Mouse (Mus musculus): ENCODE measurements around the gene Mob3b. TPM values are rescaled to one million over a fixed set of nuclear protein-coding genes. Genes with fewer than 3 reads are reported as not detected.
"Not testable (repeated sequence)": the region's sequence is repeated elsewhere in the genome, so short reads cannot be mapped to it uniquely, and the experiment has no call there.

The Mob3b gene
- polyA plus RNA-seq, 1 experiment from 2014 or later = 14.7 TPM

GRCm38 (mm10) chr4:34966336-34966957 lies 190.8 kb downstream of the Mob3b start:
- Histone ChIP-seq H3K36me3 (no peaks in the 10 kb centered on the region), H3K4me1 (peaks cover 19% of the 10 kb centered on the region), H3K4me3 (replicated peaks) (no peak overlapping the region), H3K9ac (no peak overlapping the region), H3K4me2 (no peak overlapping the region), H3K27ac (no peak overlapping the region), H3K9me3 (replicated peaks) (no peaks in the 10 kb centered on the region), H3K27me3 (0 out of 2 replicates have a peak, but pooled peaks cover 3% of the 10 kb centered on the region)
- no peak for ATAC-seq (replicated peaks; ENCODE audit: low FRiP score)
- WGBS = 73% methylated on average over 8 of the region's 8 CpGs

DNA sequence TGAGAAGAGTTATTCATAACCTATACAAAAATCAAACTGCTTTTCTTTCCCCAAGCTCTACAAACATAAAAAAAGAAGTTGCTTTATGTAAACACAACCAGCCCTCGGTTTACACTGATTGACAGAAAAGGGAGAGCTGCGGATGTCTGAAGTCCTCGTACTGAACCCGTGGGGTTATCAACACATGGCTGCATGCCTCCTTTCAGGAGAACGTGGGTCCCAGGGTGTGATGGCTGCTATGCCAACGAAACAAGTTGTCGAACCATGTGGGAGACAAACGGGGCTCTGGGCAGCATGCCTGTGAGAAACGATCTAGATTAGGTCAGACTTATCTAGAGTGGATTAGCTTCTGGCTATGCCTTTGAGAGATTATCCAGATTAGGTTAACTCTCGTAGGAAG lies 192.4 kb downstream of the Mob3b start:
- peaks cover 19% of the 10 kb centered on the region for H3K4me1 ChIP-seq
- 0 out of 2 replicates have a peak, but pooled peaks cover 3% of the 10 kb centered on the region for H3K27me3 ChIP-seq
- no peak overlapping the region for H3K9ac ChIP-seq
- no peak overlapping the region for H3K27ac ChIP-seq
- WGBS = 38% methylated on average over 10 of the region's 10 CpGs
- no peak for ATAC-seq (replicated peaks; ENCODE audit: low FRiP score)
- no peaks in the 10 kb centered on the region for H3K36me3 ChIP-seq
- no peak overlapping the region for H3K4me3 ChIP-seq (replicated peaks)
- H3K9me3 ChIP-seq (replicated peaks) = no peaks in the 10 kb centered on the region
- H3K4me2 ChIP-seq = no peak overlapping the region

- Histone ChIP-seq H3K4me2 (peak overlapping the region; percentile 9; the same call in 1 of the 2 replicates), H3K9ac (no peak overlapping the region), H3K27me3 (0 out of 2 replicates have a peak, but pooled peaks cover 3% of the 10 kb centered on the region), H3K4me1 (peaks cover 15% of the 10 kb centered on the region), H3K9me3 (replicated peaks) (no peaks in the 10 kb centered on the region), H3K36me3 (no peaks in the 10 kb centered on the region), H3K4me3 (replicated peaks) (no peak overlapping the region), H3K27ac (no peak overlapping the region)
- 59% methylated on average over 13 of the region's 13 CpGs for WGBS
- ATAC-seq (replicated peaks; ENCODE audit: low FRiP score) = no peak
Observed at GRCm38 (mm10) chr4:34963999-34964398, 193.3 kb downstream of the Mob3b start.

- H3K9me3 ChIP-seq (replicated peaks) = no peaks in the 10 kb centered on the region
- 73% methylated on average over 15 of the region's 15 CpGs for WGBS
- no peak overlapping the region for H3K27ac ChIP-seq
- peaks cover 14% of the 10 kb centered on the region for H3K4me1 ChIP-seq
- H3K4me3 ChIP-seq (replicated peaks) = no peak overlapping the region
- no peak for ATAC-seq (replicated peaks; ENCODE audit: low FRiP score)
- H3K36me3 ChIP-seq = no peaks in the 10 kb centered on the region
- no peak overlapping the region for H3K4me2 ChIP-seq
- 0 out of 2 replicates have a peak, but pooled peaks cover 3% of the 10 kb centered on the region for H3K27me3 ChIP-seq
- H3K9ac ChIP-seq = no peak overlapping the region
Observed at GRCm38 (mm10) chr4:34960781-34961560, 196.3 kb downstream of the Mob3b start.

DNA sequence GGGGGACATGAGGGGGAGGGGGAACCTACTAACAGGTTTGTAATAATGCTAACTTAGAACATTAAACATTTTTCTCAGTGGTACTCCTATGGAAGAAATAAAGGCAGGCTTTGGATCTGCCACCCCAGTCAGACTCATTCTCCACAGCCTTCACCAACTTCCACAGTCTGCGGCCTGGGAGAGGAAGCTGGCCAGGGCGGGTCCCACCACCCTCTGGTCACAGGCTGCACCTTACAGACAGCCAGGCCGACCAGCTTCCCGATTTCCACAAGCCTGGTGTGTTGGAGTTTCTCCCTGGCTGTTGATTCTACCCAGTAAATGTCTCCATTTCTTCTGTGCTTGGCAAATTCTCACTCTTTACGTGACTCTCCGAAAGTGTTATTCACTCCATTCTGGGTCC lies 197.8 kb downstream of the Mob3b start:
- H3K4me3 ChIP-seq (replicated peaks) = no peak overlapping the region
- no peak for ATAC-seq (replicated peaks; ENCODE audit: low FRiP score)
- H3K27me3 ChIP-seq = 0 out of 2 replicates have a peak, but pooled peaks cover 3% of the 10 kb centered on the region
- no peak overlapping the region for H3K27ac ChIP-seq
- WGBS = 83% methylated on average over 6 of the region's 6 CpGs
- H3K9ac ChIP-seq = no peak overlapping the region
- H3K36me3 ChIP-seq = no peaks in the 10 kb centered on the region
- no peak overlapping the region for H3K4me2 ChIP-seq
- peaks cover 9% of the 10 kb centered on the region for H3K4me1 ChIP-seq
- H3K9me3 ChIP-seq (replicated peaks) = no peaks in the 10 kb centered on the region

DNA sequence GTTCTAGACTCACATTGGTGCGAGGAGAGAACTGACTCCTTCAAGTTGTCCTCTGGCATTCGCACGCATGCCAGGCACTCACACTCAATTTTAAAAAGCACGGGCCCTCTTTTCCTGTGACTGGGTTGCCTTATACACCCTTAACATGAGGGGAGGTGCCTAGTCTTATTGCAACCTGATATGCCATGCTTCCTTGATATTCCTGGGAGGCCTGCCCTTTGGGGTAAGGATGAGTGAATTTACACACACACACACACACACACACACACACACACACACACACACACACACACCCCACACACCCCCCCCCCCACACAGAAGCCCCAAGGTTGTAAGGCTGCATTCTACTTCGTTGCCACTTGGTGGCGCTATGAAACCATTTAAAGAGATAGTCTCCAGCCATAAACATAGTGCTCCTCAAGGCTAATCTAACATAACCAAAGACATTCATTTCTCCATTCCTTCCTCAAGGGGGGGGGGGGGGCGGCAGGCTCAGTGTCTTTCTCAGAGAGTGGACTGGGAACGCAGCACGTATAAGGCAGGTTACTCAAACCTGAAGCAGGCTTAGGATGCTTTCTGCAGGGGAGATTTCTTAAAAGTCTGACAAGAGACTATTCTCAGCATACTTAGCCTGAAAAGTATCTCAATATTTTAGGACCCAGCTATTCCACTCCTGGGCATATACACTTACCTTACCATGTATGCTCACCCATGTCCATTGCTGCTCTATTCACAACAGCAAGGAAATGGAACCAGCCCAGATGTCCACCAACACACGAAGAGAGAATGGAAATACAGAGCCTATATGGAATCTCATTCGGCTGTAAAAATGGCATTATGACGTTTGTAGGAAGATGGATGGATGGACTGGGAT lies 198.9 kb downstream of the Mob3b start:
- Histone ChIP-seq H3K9ac (no peak overlapping the region), H3K36me3 (no peaks in the 10 kb centered on the region), H3K27ac (no peak overlapping the region), H3K9me3 (replicated peaks) (no peaks in the 10 kb centered on the region), H3K4me1 (no peaks in the 10 kb centered on the region), H3K4me3 (replicated peaks) (no peak overlapping the region), H3K4me2 (no peak overlapping the region), H3K27me3 (0 out of 2 replicates have a peak, but pooled peaks cover 3% of the 10 kb centered on the region)
- ATAC-seq (replicated peaks; ENCODE audit: low FRiP score) = peak; percentile 59; the same call in 1 of the 2 replicates
- 41% methylated on average over 12 of the region's 12 CpGs for WGBS

GRCm38 (mm10) chr4:34953716-34954115 lies 203.6 kb downstream of the Mob3b start:
- ATAC-seq (replicated peaks; ENCODE audit: low FRiP score) = no peak
- Histone ChIP-seq H3K36me3 (no peaks in the 10 kb centered on the region), H3K9ac (no peak overlapping the region), H3K4me1 (no peaks in the 10 kb centered on the region), H3K27me3 (no peaks in the 10 kb centered on the region), H3K4me3 (replicated peaks) (no peak overlapping the region), H3K4me2 (no peak overlapping the region), H3K27ac (no peak overlapping the region), H3K9me3 (replicated peaks) (no peaks in the 10 kb centered on the region)
- 71% methylated on average over 10 of the region's 10 CpGs for WGBS

GRCm38 (mm10) chr4:34947181-34947580 lies 210.1 kb downstream of the Mob3b start:
- H3K27me3 ChIP-seq = no peaks in the 10 kb centered on the region
- ATAC-seq (replicated peaks; ENCODE audit: low FRiP score) = no peak
- H3K36me3 ChIP-seq = no peaks in the 10 kb centered on the region
- no peak overlapping the region for H3K4me2 ChIP-seq
- no peak overlapping the region for H3K27ac ChIP-seq
- no peaks in the 10 kb centered on the region for H3K4me1 ChIP-seq
- H3K9me3 ChIP-seq (replicated peaks) = no peaks in the 10 kb centered on the region
- no peak overlapping the region for H3K9ac ChIP-seq
- H3K4me3 ChIP-seq (replicated peaks) = no peak overlapping the region

- no peaks in the 10 kb centered on the region for H3K4me1 ChIP-seq
- no peak for ATAC-seq (replicated peaks; ENCODE audit: low FRiP score)
- 96% methylated on average over 25 of the region's 25 CpGs for WGBS
Observed at GRCm38 (mm10) chr4:34941046-34941445, 216.2 kb downstream of the Mob3b start.

DNA sequence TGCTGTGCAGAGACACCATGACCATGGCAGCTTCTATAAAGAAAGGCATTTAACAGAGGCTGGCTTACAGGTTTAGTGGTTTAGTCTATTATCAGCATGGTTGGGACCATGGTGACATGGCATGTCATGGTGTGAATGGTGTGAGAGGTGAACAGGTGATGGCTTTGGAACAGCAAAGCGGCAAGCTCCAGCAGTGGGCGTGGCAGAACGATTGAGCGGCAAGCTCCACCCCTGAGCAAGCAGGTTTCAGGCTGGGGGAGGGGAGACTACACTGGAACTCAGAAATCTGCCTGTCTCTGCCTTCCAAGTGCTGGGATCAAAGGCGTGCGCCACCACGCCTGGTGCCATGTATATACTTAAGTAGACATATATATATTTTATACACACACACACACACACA lies 228.9 kb downstream of the Mob3b start:
- H3K4me3 ChIP-seq (replicated peaks); H3K27me3 ChIP-seq; H3K9me3 ChIP-seq (replicated peaks); H3K27ac ChIP-seq; H3K4me2 ChIP-seq; H3K9ac ChIP-seq; H3K4me1 ChIP-seq; H3K36me3 ChIP-seq; ATAC-seq (replicated peaks; ENCODE audit: low FRiP score): not testable (repeated sequence)
- 80% methylated on average over 7 of the region's 7 CpGs for WGBS

More at GRCm38 (mm10) chr4:34941046-34941445, 216.2 kb downstream of the Mob3b start:
- no peaks in the 10 kb centered on the region for H3K27me3 ChIP-seq
- no peaks in the 10 kb centered on the region for H3K9me3 ChIP-seq (replicated peaks)
- no peaks in the 10 kb centered on the region for H3K36me3 ChIP-seq
- H3K4me3 ChIP-seq (replicated peaks) = no peak overlapping the region
- no peak overlapping the region for H3K4me2 ChIP-seq
- no peak overlapping the region for H3K9ac ChIP-seq
- H3K27ac ChIP-seq = no peak overlapping the region

GRCm38 (mm10) chr4:34922177-34922870 lies 235.0 kb downstream of the Mob3b start:
- Histone ChIP-seq H3K27me3 (no peaks in the 10 kb centered on the region), H3K4me3 (replicated peaks) (no peak overlapping the region), H3K27ac (no peak overlapping the region), H3K4me2 (no peak overlapping the region), H3K4me1 (no peaks in the 10 kb centered on the region), H3K9me3 (replicated peaks) (no peaks in the 10 kb centered on the region), H3K36me3 (no peaks in the 10 kb centered on the region), H3K9ac (no peak overlapping the region)
- 70% methylated on average over 6 of the region's 6 CpGs for WGBS
- no peak for ATAC-seq (replicated peaks; ENCODE audit: low FRiP score)
